Mouse (Mus musculus): ENCODE measurements around the gene Clcn3. TPM values are rescaled to one million over a fixed set of nuclear protein-coding genes. Genes with fewer than 3 reads are reported as not detected.

Gene Clcn3
- polyA plus RNA-seq, 1 experiment from 2014 or later, result 31.8 TPM

- DNase-seq (ENCODE audit: low spot score), result no peak
Measured at GRCm38 (mm10) chr8:60952803-60953202, 30.3 kb downstream of the Clcn3 start.

GRCm38 (mm10) chr8:60951757-60952156, 31.3 kb downstream of the Clcn3 start:
- no peak for DNase-seq (ENCODE audit: low spot score)

- no peak for DNase-seq (ENCODE audit: low spot score)
Measured at GRCm38 (mm10) chr8:60951271-60951670, 31.8 kb downstream of the Clcn3 start.

GRCm38 (mm10) chr8:60949859-60950258, 33.2 kb downstream of the Clcn3 start:
- no peak for DNase-seq (ENCODE audit: low spot score)

DNA sequence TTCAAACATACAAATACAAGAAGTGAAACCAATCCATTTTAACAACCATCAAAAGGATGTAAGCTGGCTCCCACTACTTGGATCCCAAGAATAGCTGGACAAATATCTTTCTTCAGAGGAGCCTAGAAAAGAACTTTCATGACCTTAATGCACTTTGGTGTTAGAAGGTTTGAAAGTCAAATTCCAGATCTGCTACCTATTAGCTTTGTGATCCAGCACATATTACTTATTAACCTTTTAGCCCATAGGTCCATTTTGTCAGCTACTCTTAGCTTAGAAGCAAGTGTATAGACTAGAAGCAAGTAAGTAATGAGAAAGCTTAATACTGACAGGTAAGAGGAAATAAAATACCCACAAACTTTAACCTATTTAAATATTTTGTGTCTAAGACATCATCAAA, 35.6 kb downstream of the Clcn3 start:
- no peak for DNase-seq (ENCODE audit: low spot score)

GRCm38 (mm10) chr8:60942867-60943266, 40.2 kb downstream of the Clcn3 start:
- no peak for DNase-seq (ENCODE audit: low spot score)

- DNase-seq (ENCODE audit: low spot score), result no peak
Measured at GRCm38 (mm10) chr8:60938717-60939424, 44.2 kb downstream of the Clcn3 start.

DNA sequence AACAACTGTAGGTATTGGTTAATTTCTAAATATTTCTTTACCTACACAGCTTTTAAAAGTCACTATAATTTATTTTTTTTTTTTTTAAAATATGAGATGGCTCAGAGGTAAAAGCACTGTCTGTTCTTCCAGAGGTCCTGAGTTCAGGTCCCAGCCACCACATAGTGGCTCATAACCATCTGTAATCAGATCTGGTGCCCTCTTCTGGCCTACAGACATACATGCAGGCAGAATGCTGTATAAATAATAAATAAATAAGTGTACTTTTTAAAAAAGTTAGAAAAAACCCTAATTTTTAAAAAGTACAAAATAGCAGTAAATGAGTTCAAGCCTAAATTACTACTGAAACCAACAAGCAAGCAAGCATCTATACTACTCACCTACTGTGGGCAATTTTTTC, 49.5 kb downstream of the Clcn3 start:
- peak; percentile 10 for DNase-seq (ENCODE audit: low spot score)

GRCm38 (mm10) chr8:60920176-60920575, 62.9 kb downstream of the Clcn3 start:
- DNase-seq (ENCODE audit: low spot score), result no peak

DNA sequence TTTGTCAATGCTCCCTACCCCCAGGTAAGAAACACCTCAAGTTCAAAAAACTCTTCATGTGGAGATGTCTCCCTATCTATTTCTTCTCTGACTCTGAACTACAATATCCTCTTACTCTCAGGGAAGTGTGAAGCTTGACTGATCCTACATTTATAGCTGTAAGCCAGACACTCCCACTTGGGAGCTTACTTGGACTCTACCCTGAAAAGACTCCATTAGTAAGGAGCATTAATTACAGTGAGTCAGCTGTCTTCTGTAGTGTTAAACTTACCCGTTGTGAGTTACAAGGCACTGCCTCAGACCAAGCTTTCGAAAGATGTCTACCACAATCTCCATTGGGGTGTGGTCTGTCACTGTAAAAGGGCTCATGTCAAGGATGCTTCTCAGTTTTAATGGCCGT, 64.0 kb downstream of the Clcn3 start:
- DNase-seq (ENCODE audit: low spot score), result no peak

- no peak for DNase-seq (ENCODE audit: low spot score)
Measured at GRCm38 (mm10) chr8:60912554-60912953, 70.5 kb downstream of the Clcn3 start.

- DNase-seq (ENCODE audit: low spot score), result no peak
Measured at GRCm38 (mm10) chr8:60912081-60912480, 71.0 kb downstream of the Clcn3 start.

GRCm38 (mm10) chr8:60900147-60900546, 83.0 kb downstream of the Clcn3 start:
- no peak for DNase-seq (ENCODE audit: low spot score)

DNA sequence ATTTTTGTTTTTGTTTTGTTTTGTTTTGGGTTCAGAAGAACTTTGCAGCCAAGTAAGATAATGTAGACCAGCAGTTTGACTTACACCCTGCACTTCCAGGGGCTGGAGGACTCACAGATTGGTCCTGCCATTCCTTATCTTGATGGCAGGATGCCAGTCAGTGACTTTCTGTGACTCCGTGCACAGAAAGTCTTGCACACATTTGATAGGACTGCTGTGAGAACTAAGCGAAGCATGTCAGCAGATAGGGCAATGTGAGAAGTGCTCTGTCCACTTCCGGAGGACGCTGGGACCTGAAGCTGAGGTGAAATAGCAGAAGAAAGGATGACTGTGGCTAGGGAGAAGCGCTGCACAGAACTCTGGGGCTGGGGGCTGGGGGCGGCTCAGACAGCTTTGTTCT, 87.2 kb downstream of the Clcn3 start:
- DNase-seq (ENCODE audit: low spot score), result no peak

DNA sequence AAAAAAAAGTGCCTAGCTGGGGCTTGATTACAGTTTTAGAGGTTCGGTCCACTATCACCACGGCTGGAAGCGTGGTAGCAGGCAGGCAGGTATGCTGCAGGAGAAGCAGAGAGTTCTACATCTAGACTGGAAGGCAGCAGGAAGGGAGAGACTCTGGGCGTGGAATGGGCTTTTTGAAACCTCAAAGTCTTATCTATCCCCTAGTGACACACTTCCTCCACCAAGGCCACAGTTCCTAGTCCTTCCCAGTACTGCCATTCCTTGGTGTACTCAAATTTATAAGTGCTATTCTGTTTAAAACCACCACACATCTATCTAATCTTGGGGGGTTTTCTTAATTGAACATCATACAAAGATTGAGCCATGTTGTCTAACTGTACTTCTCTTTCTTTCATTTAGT, 91.3 kb downstream of the Clcn3 start:
- DNase-seq (ENCODE audit: low spot score), result no peak

GRCm38 (mm10) chr8:60890520-60890874, 92.6 kb downstream of the Clcn3 start:
- no peak for DNase-seq (ENCODE audit: low spot score)

- peak; percentile 99 for DNase-seq (ENCODE audit: low spot score)
Measured at GRCm38 (mm10) chr8:60889843-60890519, 93.1 kb downstream of the Clcn3 start, which contains the start of gene Hpf1. Gene Hpf1 (plus strand): TSS chr8:60890418.

DNA sequence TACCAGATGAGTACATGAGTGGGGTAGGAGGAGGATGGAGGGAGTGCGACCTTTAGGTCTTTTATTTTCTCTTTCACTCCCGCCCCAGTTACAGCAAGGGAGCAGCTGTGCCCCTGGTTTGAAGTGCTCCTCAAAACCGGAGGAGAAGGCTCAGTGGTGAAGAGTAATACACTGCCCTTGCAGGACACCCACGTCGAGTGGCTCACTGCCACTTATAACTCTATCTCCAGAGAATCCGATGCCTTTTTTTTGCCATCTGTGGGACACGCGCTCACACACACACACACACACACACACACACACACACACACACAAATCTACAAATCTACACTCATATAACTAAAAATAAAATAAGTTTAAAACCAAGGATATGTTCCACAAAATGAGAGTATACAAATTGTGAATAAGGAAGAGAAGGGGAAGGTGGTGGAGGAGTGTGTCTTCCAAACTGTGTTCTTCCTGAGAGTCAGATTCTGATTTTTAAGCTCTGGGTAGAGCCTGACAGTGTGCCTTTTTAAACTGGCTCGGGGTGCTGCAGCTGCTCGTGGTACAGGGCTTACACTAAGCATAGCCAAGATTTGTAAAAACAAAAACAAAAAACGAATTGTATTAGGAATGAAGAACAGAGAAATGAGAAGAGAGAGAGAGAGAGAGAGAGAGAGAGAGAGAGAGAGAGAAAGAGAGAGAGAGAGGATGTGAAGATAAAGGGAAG, 93.8 kb downstream of the Clcn3 start:
- no peak for DNase-seq (ENCODE audit: low spot score)

GRCm38 (mm10) chr8:60886736-60887135, 96.4 kb downstream of the Clcn3 start:
- DNase-seq (ENCODE audit: low spot score), result no peak

GRCm38 (mm10) chr8:60883419-60884137, 99.5 kb downstream of the Clcn3 start:
- DNase-seq (ENCODE audit: low spot score), result no peak

DNA sequence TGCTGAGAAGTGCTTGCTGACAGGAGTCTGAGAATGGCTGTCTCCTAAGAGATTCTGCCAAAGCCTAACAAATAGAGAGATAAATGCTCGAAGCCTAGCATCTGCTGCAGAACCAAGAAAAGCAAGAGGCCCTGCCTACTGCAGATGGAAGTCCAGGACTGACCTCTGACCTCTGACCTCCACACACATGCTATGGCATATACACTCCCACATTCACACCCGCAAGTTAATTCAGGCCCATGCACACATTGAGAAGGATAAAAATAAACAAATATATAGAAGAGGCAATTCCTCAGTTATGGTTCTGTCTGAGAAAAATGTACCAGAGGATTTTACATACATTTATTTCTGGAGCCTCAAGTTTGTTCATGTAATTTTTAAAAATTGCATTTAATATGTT, 104.5 kb downstream of the Clcn3 start:
- DNase-seq (ENCODE audit: low spot score), result no peak
